Comparison of ENCODE assay signal across 9 mouse cellular contexts in genomic region chr1:182682591-182683252, GRCm38 (mm10).
DNase-seq lines count a peak whose midpoint lies in the region; ATAC-seq and TF ChIP-seq lines count a peak whose summit lies in the region.
"Had no signal": no experiment of that assay in that cellular context is flagged by ENCODE, and none has a peak within 500 bp of the region (broad histone marks: within the 10 kb centered on the region; RNA-seq: fewer than 3 reads in every experiment).

No protein-coding gene starts in this region.

- no peaks in the 10 kb centered on the region for H3K9me3 ChIP-seq in heart, embryonic 12.5 days (replicated peaks)

- peak; percentile 67 for ATAC-seq in heart, embryonic 12.5 days (ENCODE audit: insufficient number of reproducible peaks, low FRiP score)

- peak; percentile 40 to 51 for DNase-seq in lung, adult 18-20 months
- no peak for DNase-seq in lung, adult 2 months
- DNase-seq in cerebellum, adult 9-11 months, result peak; percentile 49
- peak; percentile 69 for DNase-seq in lung, postnatal 10 days
- no peak for DNase-seq in left cerebral cortex, adult 8-10 months (ENCODE audit: low spot score in 2 of 2)
- DNase-seq in testis, postnatal 10 days (ENCODE audit: low spot score), result no peak
- DNase-seq in spleen, adult 12 weeks (ENCODE audit: low spot score), result no peak

- H3K4me1 ChIP-seq in lung, adult 2 months (ENCODE audit: control insufficient read depth, insufficient read depth, low read length), result peaks cover 3% of the 10 kb centered on the region; the same call in 1 of the 2 replicates
- peaks cover 25% of the 10 kb centered on the region for H3K4me1 ChIP-seq in heart, embryonic 12.5 days (replicated peaks)

- no peak for TF ChIP-seq CTCF in lung, adult 2 months (IDR thresholded peaks at IDR 0.05; ENCODE audit: insufficient read depth, low read length)

- no peaks in the 10 kb centered on the region for H3K36me3 ChIP-seq in heart, embryonic 12.5 days

- H3K27ac ChIP-seq in heart, embryonic 12.5 days (ENCODE audit: poor library complexity, severe bottlenecking), result 0 out of 2 replicates have a peak overlapping the region, but pooled peaks have one; percentile 19

- H3K4me2 ChIP-seq in heart, embryonic 12.5 days, result peak overlapping the region; percentile 29; the same call in 1 of the 2 replicates

- no peak overlapping the region for H3K9ac ChIP-seq in heart, embryonic 12.5 days

- WGBS in lung, adult 2 months, result 38% methylated on average over 14 of the region's 14 CpGs
- WGBS in heart, embryonic 12.5 days, result 18% methylated on average over 14 of the region's 14 CpGs

- no peak overlapping the region for H3K4me3 ChIP-seq in lung, adult 2 months (replicated peaks; ENCODE audit: extremely low read depth, low read depth, low read length)
- no peak overlapping the region for H3K4me3 ChIP-seq in heart, embryonic 12.5 days
- H3K4me3 ChIP-seq: myocyte had no signal

- TF ChIP-seq POLR2A in lung, adult 2 months (IDR thresholded peaks at IDR 0.05; ENCODE audit: borderline replicate concordance, extremely low read depth, low read depth, low read length), result no peak

- peaks cover 24% of the 10 kb centered on the region for H3K27me3 ChIP-seq in heart, embryonic 12.5 days (replicated peaks)

Comparison
In these comparisons a context has a peak if more than half of its experiments do, and no peak if none do; other contexts are left out.
1. DNase-seq: peak in lung, adult 18-20 months (2 of 2), cerebellum, adult 9-11 months (single experiment) and lung, postnatal 10 days (single experiment); none in lung, adult 2 months (single experiment), left cerebral cortex, adult 8-10 months (0 of 2), testis, postnatal 10 days (single experiment) and spleen, adult 12 weeks (single experiment).